Mouse (Mus musculus) midbrain, postnatal 0 days (tissue): ENCODE results near the gene Mgat4a. TPM values are rescaled to one million over a fixed set of nuclear protein-coding genes. Genes with fewer than 3 reads are reported as not detected.

Source experiments
- ATAC-seq: fragments of 200-750 bp; cut with Nextera tagmentation; 2 replicates; pipeline ENCODE4 v1.8.0; 2017; ENCODE audit warnings: moderate number of reproducible peaks, mild to moderate bottlenecking, moderate TSS enrichment, moderate library complexity; ENCODE audit not compliant: low FRiP score
- DNase-seq: peaks from one replicate; pipeline ENCODE4 v3.0.0-alpha.2; 2015; ENCODE audit warnings: low spot score
- H3K27ac ChIP-seq: fragments of 300-500 bp; sonication (generic); 2 replicates; pipeline ENCODE4 v1.5.1; 2014; ENCODE audit warnings: low read depth, mild to moderate bottlenecking, low read length, mixed read lengths
- H3K27me3 ChIP-seq: fragments of 300-500 bp; sonication (generic); 2 replicates; pipeline ENCODE4 v1.6.1; 2014; ENCODE audit warnings: low read length, control low read depth, mixed read lengths; ENCODE audit not compliant: insufficient read depth
- H3K36me3 ChIP-seq: fragments of 300-500 bp; sonication (generic); 2 replicates; pipeline ENCODE4 v1.6.1; 2014; ENCODE audit warnings: low read length, control low read depth, mixed read lengths; ENCODE audit not compliant: insufficient read depth
- H3K4me1 ChIP-seq: fragments of 300-500 bp; sonication (generic); 2 replicates; pipeline ENCODE4 v1.6.1; 2014; ENCODE audit warnings: mild to moderate bottlenecking, control low read depth, antibody characterized with exemption, low read length, mixed read lengths; ENCODE audit not compliant: insufficient read depth
- H3K4me2 ChIP-seq: fragments of 300-500 bp; sonication (generic); 2 replicates; pipeline ENCODE4 v1.6.1; 2014; ENCODE audit warnings: low read depth, mild to moderate bottlenecking, low read length, mixed read lengths; ENCODE audit not compliant: poor library complexity, severe bottlenecking
- H3K4me3 ChIP-seq: fragments of 300-500 bp; sonication (generic); 2 replicates; pipeline ENCODE4 v1.5.1; 2014; ENCODE audit warnings: low read depth, mild to moderate bottlenecking, low read length, moderate library complexity
- H3K9ac ChIP-seq: fragments of 300-500 bp; sonication (generic); replicated peaks from 2 replicates; pipeline ENCODE4 v1.6.1; 2014; ENCODE audit warnings: mild to moderate bottlenecking, low read length, moderate library complexity, mixed read lengths; ENCODE audit not compliant: poor library complexity, severe bottlenecking
- H3K9me3 ChIP-seq: fragments of 300-500 bp; sonication (generic); 2 replicates; pipeline ENCODE4 v1.6.1; 2016; ENCODE audit warnings: low read length, control low read depth
- CTCF ChIP-seq: IDR thresholded peaks from 2 replicates; pipeline ENCODE4 v1.5.1; 2016; ENCODE audit warnings: antibody characterized with exemption, mild to moderate bottlenecking
- WGBS: fragments of 180-500 bp; shearing (Covaris S2); extraction: QIAGEN DNeasy Blood & Tissue Kit; methylation state at CpG from one replicate; pipeline ENCODE4 v1.1.7; 2014; 5-methylcytosine and 5-hydroxymethylcytosine counted together
- polyA plus RNA-seq: library from polyadenylated mRNA; unstranded; fragments of >200 nt; fragmentation: Nextera tagmentation; extraction: Ambion mirVana; gene quantifications from 2 replicates; pipeline ENCODE4 v1.2.1, GENCODE M21; 2015
- total RNA-seq: library from RNA; depleted of rRNA; stranded (reverse); fragments of >200 nt; gene quantifications from 2 replicates; pipeline ENCODE4 v1.2.3, GENCODE M21; 2014

Mgat4a gene
- total and polyA plus RNA-seq, 2 experiments from 2014 or later: 9.2 to 27.8 TPM

- H3K9me3 ChIP-seq: no peaks in the 10 kb centered on the region
- 31% methylated on average over 10 of the region's 10 CpGs for WGBS
- H3K4me3 ChIP-seq: no peak overlapping the region
- no peak overlapping the region for H3K9ac ChIP-seq
- no peaks in the 10 kb centered on the region; the same call in 1 of the 2 replicates for H3K36me3 ChIP-seq
- no peak overlapping the region for H3K4me2 ChIP-seq
- TF ChIP-seq CTCF: no peak
- no peaks in the 10 kb centered on the region for H3K27me3 ChIP-seq
- DNase-seq (no peak), ATAC-seq (no peak)
- H3K27ac ChIP-seq: no peak overlapping the region
- no peaks in the 10 kb centered on the region for H3K4me1 ChIP-seq
These were observed 41.9 kb downstream of the Mgat4a start for GRCm38 (mm10) chr1:37498911-37499310.

GRCm38 (mm10) chr1:37496591-37497280 lies 44.1 kb downstream of the Mgat4a start:
- Histone ChIP-seq H3K9me3 (no peaks in the 10 kb centered on the region), H3K9ac (no peak overlapping the region), H3K27me3 (no peaks in the 10 kb centered on the region), H3K4me1 (no peaks in the 10 kb centered on the region), H3K4me2 (no peak overlapping the region), H3K27ac (no peak overlapping the region), H3K4me3 (no peak overlapping the region), H3K36me3 (no peaks in the 10 kb centered on the region; the same call in 1 of the 2 replicates)
- no peak for ATAC-seq
- TF ChIP-seq CTCF: no peak
- no peak for DNase-seq
- WGBS: 53% methylated on average over 11 of the region's 11 CpGs

GRCm38 (mm10) chr1:37495698-37496321 lies 45.0 kb downstream of the Mgat4a start:
- no peaks in the 10 kb centered on the region for H3K27me3 ChIP-seq
- H3K9ac ChIP-seq: no peak overlapping the region
- TF ChIP-seq CTCF: no peak
- DNase-seq (no peak), ATAC-seq (no peak)
- 88% methylated on average over 10 of the region's 10 CpGs for WGBS
- H3K9me3 ChIP-seq: no peaks in the 10 kb centered on the region
- no peaks in the 10 kb centered on the region; the same call in 1 of the 2 replicates for H3K36me3 ChIP-seq
- H3K27ac ChIP-seq: no peak overlapping the region
- H3K4me3 ChIP-seq: no peak overlapping the region
- no peak overlapping the region for H3K4me2 ChIP-seq
- no peaks in the 10 kb centered on the region for H3K4me1 ChIP-seq

GRCm38 (mm10) chr1:37495104-37495503 lies 45.7 kb downstream of the Mgat4a start:
- Histone ChIP-seq H3K27ac (no peak overlapping the region), H3K4me2 (no peak overlapping the region), H3K9me3 (no peaks in the 10 kb centered on the region), H3K4me3 (no peak overlapping the region), H3K27me3 (no peaks in the 10 kb centered on the region), H3K36me3 (no peaks in the 10 kb centered on the region), H3K4me1 (no peaks in the 10 kb centered on the region), H3K9ac (no peak overlapping the region)
- no peak for TF ChIP-seq CTCF
- DNase-seq (no peak), ATAC-seq (no peak)
- 90% methylated on average over 3 of the region's 3 CpGs for WGBS

- Histone ChIP-seq H3K9ac (no peak overlapping the region), H3K36me3 (peaks cover 9% of the 10 kb centered on the region), H3K4me1 (no peaks in the 10 kb centered on the region), H3K27me3 (no peaks in the 10 kb centered on the region), H3K4me3 (no peak overlapping the region), H3K27ac (no peak overlapping the region), H3K9me3 (no peaks in the 10 kb centered on the region), H3K4me2 (no peak overlapping the region)
- no peak for ATAC-seq
- WGBS: 78% methylated on average over 7 of the region's 7 CpGs
- DNase-seq: no peak
- TF ChIP-seq CTCF: no peak
These were observed 49.1 kb downstream of the Mgat4a start for GRCm38 (mm10) chr1:37491672-37492071.

GRCm38 (mm10) chr1:37490691-37491212 lies 50.1 kb downstream of the Mgat4a start:
- Histone ChIP-seq H3K4me3 (no peak overlapping the region), H3K27ac (no peak overlapping the region), H3K4me1 (no peaks in the 10 kb centered on the region), H3K9me3 (no peaks in the 10 kb centered on the region), H3K27me3 (no peaks in the 10 kb centered on the region), H3K4me2 (no peak overlapping the region), H3K9ac (no peak overlapping the region), H3K36me3 (peaks cover 9% of the 10 kb centered on the region)
- WGBS: 90% methylated on average over 5 of the region's 5 CpGs
- ATAC-seq (no peak), DNase-seq (no peak)
- no peak for TF ChIP-seq CTCF
